Mouse (Mus musculus): Measurements from ENCODE around the gene Uqcc2. TPM values are rescaled to one million over a fixed set of nuclear protein-coding genes. Genes with fewer than 3 reads are reported as not detected.

Uqcc2 gene
- polyA plus RNA-seq, 1 experiment: 49.1 TPM

- Histone ChIP-seq H3K36me3 (ENCODE audit: control insufficient read depth, insufficient read depth, low read length) (peaks cover 58% of the 10 kb centered on the region), H3K27ac (ENCODE audit: insufficient read depth, low read length) (no peak overlapping the region), H3K4me3 (ENCODE audit: extremely low read depth, insufficient read depth, insufficient read length) (no peak overlapping the region), H3K27me3 (ENCODE audit: control insufficient read depth, insufficient read depth, low read length) (no peaks in the 10 kb centered on the region), H3K4me1 (ENCODE audit: control insufficient read depth, insufficient read depth, insufficient read length) (no peaks in the 10 kb centered on the region)
- DNase-seq (ENCODE audit: low read depth in 1 of 2, low spot score in 2 of 2): no peak
- 90% methylated on average over 9 of the region's 9 CpGs for WGBS
- no peak for TF ChIP-seq POLR2A (IDR thresholded peaks at IDR 0.05; ENCODE audit: low read depth, low read length)
- TF ChIP-seq CTCF (IDR thresholded peaks at IDR 0.05; ENCODE audit: extremely low read depth, insufficient read depth, insufficient read length, insufficient replicate concordance): peak; percentile 19; the same call in 1 of the 2 replicates
These were observed 27.0 kb downstream of the Uqcc2 start for GRCm38 (mm10) chr17:27106745-27107144.

GRCm38 (mm10) chr17:27105698-27106470 lies 27.8 kb downstream of the Uqcc2 start:
- H3K4me3 ChIP-seq (ENCODE audit: extremely low read depth, insufficient read depth, insufficient read length): no peak overlapping the region
- no peak for DNase-seq (ENCODE audit: low read depth in 1 of 2, low spot score in 2 of 2)
- TF ChIP-seq POLR2A (IDR thresholded peaks at IDR 0.05; ENCODE audit: low read depth, low read length) (no peak), CTCF (IDR thresholded peaks at IDR 0.05; ENCODE audit: extremely low read depth, insufficient read depth, insufficient read length, insufficient replicate concordance) (no peak)
- 82% methylated on average over 16 of the region's 18 CpGs for WGBS
- H3K27ac ChIP-seq (ENCODE audit: insufficient read depth, low read length): no peak overlapping the region
- no peaks in the 10 kb centered on the region for H3K27me3 ChIP-seq (ENCODE audit: control insufficient read depth, insufficient read depth, low read length)
- peaks cover 58% of the 10 kb centered on the region for H3K36me3 ChIP-seq (ENCODE audit: control insufficient read depth, insufficient read depth, low read length)
- no peaks in the 10 kb centered on the region for H3K4me1 ChIP-seq (ENCODE audit: control insufficient read depth, insufficient read depth, insufficient read length)

- no peak for TF ChIP-seq POLR2A (IDR thresholded peaks at IDR 0.05; ENCODE audit: low read depth, low read length)
- no peak for TF ChIP-seq CTCF (IDR thresholded peaks at IDR 0.05; ENCODE audit: extremely low read depth, insufficient read depth, insufficient read length, insufficient replicate concordance)
These were observed 32.0 kb downstream of the Uqcc2 start for GRCm38 (mm10) chr17:27101675-27102074.

GRCm38 (mm10) chr17:27095690-27096089 lies 38.0 kb downstream of the Uqcc2 start:
- peaks cover 58% of the 10 kb centered on the region for H3K36me3 ChIP-seq (ENCODE audit: control insufficient read depth, insufficient read depth, low read length)
- H3K4me3 ChIP-seq (ENCODE audit: extremely low read depth, insufficient read depth, insufficient read length): no peak overlapping the region
- no peaks in the 10 kb centered on the region for H3K4me1 ChIP-seq (ENCODE audit: control insufficient read depth, insufficient read depth, insufficient read length)
- 69% methylated on average over 13 of the region's 13 CpGs for WGBS
- no peak for TF ChIP-seq POLR2A (IDR thresholded peaks at IDR 0.05; ENCODE audit: low read depth, low read length)
- H3K27me3 ChIP-seq (ENCODE audit: control insufficient read depth, insufficient read depth, low read length): no peaks in the 10 kb centered on the region
- no peak overlapping the region for H3K27ac ChIP-seq (ENCODE audit: insufficient read depth, low read length)
- DNase-seq (ENCODE audit: low read depth in 1 of 2, low spot score in 2 of 2): no peak

More at GRCm38 (mm10) chr17:27101675-27102074, 32.0 kb downstream of the Uqcc2 start:
- H3K27me3 ChIP-seq (ENCODE audit: control insufficient read depth, insufficient read depth, low read length): no peaks in the 10 kb centered on the region
- H3K27ac ChIP-seq (ENCODE audit: insufficient read depth, low read length): no peak overlapping the region
- no peaks in the 10 kb centered on the region for H3K4me1 ChIP-seq (ENCODE audit: control insufficient read depth, insufficient read depth, insufficient read length)
- WGBS: 94% methylated on average over 5 of the region's 5 CpGs
- H3K4me3 ChIP-seq (ENCODE audit: extremely low read depth, insufficient read depth, insufficient read length): no peak overlapping the region
- peaks cover 62% of the 10 kb centered on the region for H3K36me3 ChIP-seq (ENCODE audit: control insufficient read depth, insufficient read depth, low read length)
- DNase-seq (ENCODE audit: low read depth in 1 of 2, low spot score in 2 of 2): no peak

GRCm38 (mm10) chr17:27090068-27090467 lies 43.6 kb downstream of the Uqcc2 start:
- no peak for DNase-seq (ENCODE audit: low read depth in 1 of 2, low spot score in 2 of 2)
- Histone ChIP-seq H3K4me3 (ENCODE audit: extremely low read depth, insufficient read depth, insufficient read length) (no peak overlapping the region), H3K36me3 (ENCODE audit: control insufficient read depth, insufficient read depth, low read length) (peaks cover 50% of the 10 kb centered on the region), H3K27me3 (ENCODE audit: control insufficient read depth, insufficient read depth, low read length) (no peaks in the 10 kb centered on the region), H3K4me1 (ENCODE audit: control insufficient read depth, insufficient read depth, insufficient read length) (no peaks in the 10 kb centered on the region), H3K27ac (ENCODE audit: insufficient read depth, low read length) (no peak overlapping the region)
- 94% methylated on average over 9 of the region's 9 CpGs for WGBS
- no peak for TF ChIP-seq POLR2A (IDR thresholded peaks at IDR 0.05; ENCODE audit: low read depth, low read length)
- no peak for TF ChIP-seq CTCF (IDR thresholded peaks at IDR 0.05; ENCODE audit: extremely low read depth, insufficient read depth, insufficient read length, insufficient replicate concordance)

GRCm38 (mm10) chr17:27087426-27087825 lies 46.3 kb downstream of the Uqcc2 start:
- peak; percentile 75 for TF ChIP-seq CTCF (IDR thresholded peaks at IDR 0.05; ENCODE audit: extremely low read depth, insufficient read depth, insufficient read length, insufficient replicate concordance)
- TF ChIP-seq POLR2A (IDR thresholded peaks at IDR 0.05; ENCODE audit: low read depth, low read length): no peak
- H3K36me3 ChIP-seq (ENCODE audit: control insufficient read depth, insufficient read depth, low read length): peaks cover 32% of the 10 kb centered on the region
- H3K27me3 ChIP-seq (ENCODE audit: control insufficient read depth, insufficient read depth, low read length): no peaks in the 10 kb centered on the region
- WGBS: 75% methylated on average over 12 of the region's 12 CpGs
- peaks cover 6% of the 10 kb centered on the region; the same call in 1 of the 2 replicates for H3K4me1 ChIP-seq (ENCODE audit: control insufficient read depth, insufficient read depth, insufficient read length)
- H3K4me3 ChIP-seq (ENCODE audit: extremely low read depth, insufficient read depth, insufficient read length): no peak overlapping the region
- H3K27ac ChIP-seq (ENCODE audit: insufficient read depth, low read length): no peak overlapping the region
- DNase-seq (ENCODE audit: low read depth in 1 of 2, low spot score in 2 of 2): peak in 1 of 2 experiments; percentile 43

GRCm38 (mm10) chr17:27085676-27086075 lies 48.0 kb downstream of the Uqcc2 start:
- peak; percentile 58; the same call in 1 of the 2 replicates for TF ChIP-seq CTCF (IDR thresholded peaks at IDR 0.05; ENCODE audit: extremely low read depth, insufficient read depth, insufficient read length, insufficient replicate concordance)
- TF ChIP-seq POLR2A (IDR thresholded peaks at IDR 0.05; ENCODE audit: low read depth, low read length): no peak
- Histone ChIP-seq H3K27me3 (ENCODE audit: control insufficient read depth, insufficient read depth, low read length) (no peaks in the 10 kb centered on the region), H3K4me3 (ENCODE audit: extremely low read depth, insufficient read depth, insufficient read length) (no peak overlapping the region), H3K4me1 (ENCODE audit: control insufficient read depth, insufficient read depth, insufficient read length) (peaks cover 6% of the 10 kb centered on the region; the same call in 1 of the 2 replicates), H3K36me3 (ENCODE audit: control insufficient read depth, insufficient read depth, low read length) (peaks cover 24% of the 10 kb centered on the region), H3K27ac (ENCODE audit: insufficient read depth, low read length) (no peak overlapping the region)
- DNase-seq (ENCODE audit: low read depth in 1 of 2, low spot score in 2 of 2): peak; percentile 49 to 64
- 90% methylated on average over 2 of the region's 2 CpGs for WGBS
